Mouse (Mus musculus): ENCODE data around the gene Optc.

Gene Optc

GRCm38 (mm10) chr1:133917456-133918087 is 9.8 kb upstream of the Optc start:
- DNase-seq, result peak; percentile 58

GRCm38 (mm10) chr1:133915723-133916355 is 8.0 kb upstream of the Optc start:
- DNase-seq, result peak; percentile 90

GRCm38 (mm10) chr1:133915115-133915514 is 7.3 kb upstream of the Optc start:
- DNase-seq, result no peak

GRCm38 (mm10) chr1:133913018-133913417 is 5.2 kb upstream of the Optc start:
- no peak for DNase-seq

DNA sequence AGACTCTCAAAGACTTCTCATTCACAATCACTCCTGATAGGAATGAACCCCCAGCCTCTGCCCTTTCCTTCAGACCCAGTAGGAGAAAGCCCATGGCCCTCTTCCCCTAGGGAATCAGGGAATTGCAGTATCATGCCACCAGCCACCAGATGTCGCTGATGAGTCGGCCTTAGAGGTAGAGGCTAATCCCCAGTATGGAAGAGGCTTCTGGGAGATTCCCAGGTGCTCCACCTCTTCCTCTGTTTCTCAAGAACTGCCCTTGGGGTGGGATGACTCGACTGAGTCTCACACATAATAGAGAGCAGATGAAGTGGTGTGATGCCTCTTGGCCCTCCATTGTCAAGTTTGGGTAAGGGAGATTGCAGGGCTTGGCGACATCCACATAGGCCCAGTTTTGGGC is 3.7 kb upstream of the Optc start:
- peak; percentile 84 for DNase-seq

DNA sequence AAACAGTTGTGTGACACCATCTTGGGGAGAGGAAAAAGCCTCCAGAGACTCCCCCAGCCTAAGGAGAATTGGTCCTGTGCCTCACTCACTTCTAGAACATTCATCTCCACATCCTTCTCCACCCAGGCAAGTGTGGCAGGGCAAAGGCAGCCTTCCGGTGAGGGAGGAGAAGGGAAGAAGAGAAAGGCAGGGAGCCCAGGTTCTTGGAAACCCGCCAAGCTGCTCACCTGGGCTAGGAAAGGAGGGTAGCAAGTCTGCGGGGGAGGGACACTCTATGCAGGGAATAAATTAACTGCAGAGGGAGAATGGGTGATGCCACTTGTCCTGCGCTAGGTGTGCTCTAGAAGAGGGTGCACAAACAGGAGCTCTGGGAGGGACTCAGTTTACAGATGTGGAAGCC is 3.2 kb upstream of the Optc start:
- DNase-seq, result no peak

GRCm38 (mm10) chr1:133910108-133910507 is 2.3 kb upstream of the Optc start:
- DNase-seq, result no peak

DNA sequence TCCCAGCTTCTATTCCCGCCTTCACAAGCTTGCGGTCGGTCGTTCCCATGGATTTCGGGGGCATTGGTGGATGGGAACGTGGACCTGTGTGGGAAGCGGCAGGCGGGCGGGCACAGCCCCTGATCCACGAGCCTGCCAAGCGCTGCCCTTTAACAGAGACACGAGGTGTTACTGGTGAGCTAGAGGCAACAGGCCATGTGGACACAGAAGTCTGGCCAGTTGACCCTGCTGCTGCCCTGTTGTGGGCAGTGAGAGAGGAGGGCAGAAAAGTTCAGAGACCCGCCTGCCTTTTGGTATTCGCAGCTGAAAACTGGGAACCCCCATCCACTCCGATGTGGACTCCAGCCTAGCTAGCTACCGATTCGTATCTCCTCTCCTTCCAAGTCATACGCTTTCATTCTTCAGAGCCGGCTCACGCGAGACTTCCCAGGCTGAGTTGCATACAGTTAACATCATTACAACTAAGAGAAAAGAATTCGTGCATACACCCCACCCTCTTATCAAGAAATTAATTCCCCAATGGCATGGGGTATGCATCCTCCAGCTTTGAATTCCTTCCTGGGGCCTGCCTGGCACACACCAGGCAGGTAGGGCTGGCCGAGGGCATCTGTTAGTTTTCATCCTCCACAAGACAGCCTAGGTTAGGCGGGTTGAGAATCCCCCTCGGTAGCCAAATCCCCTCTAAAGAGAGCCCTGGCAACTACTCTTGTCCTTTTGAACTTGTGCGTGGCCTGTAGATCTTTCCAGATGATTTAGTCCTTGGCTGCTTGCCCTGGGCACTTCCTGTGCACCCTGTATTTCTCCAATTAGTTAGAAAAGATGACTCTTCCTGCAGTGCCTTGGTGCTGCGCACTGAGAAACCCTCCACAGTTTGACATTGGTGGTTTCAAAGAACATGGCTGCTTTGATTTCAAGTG is 1.1 kb upstream of the Optc start:
- peak; percentile 51 for DNase-seq

DNA sequence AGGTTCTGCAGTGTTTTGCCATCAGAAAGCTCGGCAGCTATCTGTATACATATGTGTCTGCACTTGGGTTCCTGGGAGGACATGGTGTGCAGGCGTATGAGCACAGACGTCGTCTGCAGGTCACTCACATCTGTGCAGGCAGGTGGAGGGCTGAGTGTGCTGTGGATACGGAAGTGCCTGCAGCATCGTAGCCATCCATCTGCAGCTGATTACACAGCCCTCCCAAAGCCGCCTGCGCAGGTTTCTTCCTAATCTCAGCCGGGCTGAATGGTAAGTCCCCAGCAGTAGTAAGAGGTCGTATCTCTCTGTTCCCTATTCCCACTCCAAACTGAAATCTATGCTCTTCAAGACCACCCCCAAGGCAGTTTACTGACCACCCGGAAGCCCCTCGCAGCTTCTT is 1.4 kb downstream of the Optc start:
- DNase-seq, result no peak

DNA sequence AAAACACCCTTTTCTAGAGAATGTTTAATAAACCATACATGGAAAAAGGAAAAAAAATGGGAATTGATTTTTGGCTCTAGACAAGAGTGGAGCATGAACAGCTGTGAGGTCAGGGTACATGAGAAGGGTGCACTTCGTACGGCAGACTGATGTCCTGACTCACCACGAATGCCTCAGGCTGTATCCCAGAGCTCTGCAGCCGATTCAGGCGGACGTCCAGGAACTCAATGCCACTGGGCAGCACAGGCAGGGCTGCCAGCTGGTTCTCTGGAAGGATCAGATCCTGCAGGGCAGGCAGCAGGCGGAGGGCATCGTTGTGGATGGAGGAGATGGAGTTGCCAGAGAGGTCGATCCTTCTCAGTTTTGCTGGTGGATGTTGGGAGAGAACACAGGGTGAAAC is 7.0 kb downstream of the Optc start:
- no peak for DNase-seq

DNA sequence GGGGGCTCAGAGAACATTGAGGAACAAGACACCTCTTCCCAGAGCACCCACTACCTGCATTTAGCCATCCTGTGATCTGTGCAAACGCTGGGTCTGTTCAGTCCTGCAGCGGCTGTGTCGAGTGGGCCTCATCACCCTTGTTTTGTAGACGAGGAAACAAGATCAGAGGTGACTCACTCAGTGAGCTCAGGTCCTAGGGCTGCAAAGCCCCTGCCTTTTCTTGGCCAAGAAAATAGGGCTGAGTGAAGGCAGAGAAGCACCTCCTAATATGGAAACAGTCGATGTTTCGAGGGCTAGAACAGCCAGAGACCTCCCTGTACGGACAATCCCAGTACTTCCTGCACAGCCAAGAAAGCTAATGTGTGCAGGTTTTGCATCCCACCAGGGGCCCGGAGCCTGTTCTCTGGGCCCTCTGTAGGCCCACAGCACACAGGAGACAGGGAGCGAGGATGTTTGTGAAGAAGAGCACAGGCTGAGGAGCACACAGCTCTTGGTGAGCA is 8.7 kb downstream of the Optc start:
- DNase-seq, result no peak

- no peak for DNase-seq
These were observed 10.5 kb downstream of the Optc start for GRCm38 (mm10) chr1:133897293-133897692.

GRCm38 (mm10) chr1:133891489-133891888 is 16.3 kb downstream of the Optc start:
- peak; percentile 53 for DNase-seq

- DNase-seq, result no peak
These were observed 17.7 kb downstream of the Optc start for GRCm38 (mm10) chr1:133889949-133890598.

- no peak for DNase-seq
These were observed 20.1 kb downstream of the Optc start for GRCm38 (mm10) chr1:133887538-133888250.

DNA sequence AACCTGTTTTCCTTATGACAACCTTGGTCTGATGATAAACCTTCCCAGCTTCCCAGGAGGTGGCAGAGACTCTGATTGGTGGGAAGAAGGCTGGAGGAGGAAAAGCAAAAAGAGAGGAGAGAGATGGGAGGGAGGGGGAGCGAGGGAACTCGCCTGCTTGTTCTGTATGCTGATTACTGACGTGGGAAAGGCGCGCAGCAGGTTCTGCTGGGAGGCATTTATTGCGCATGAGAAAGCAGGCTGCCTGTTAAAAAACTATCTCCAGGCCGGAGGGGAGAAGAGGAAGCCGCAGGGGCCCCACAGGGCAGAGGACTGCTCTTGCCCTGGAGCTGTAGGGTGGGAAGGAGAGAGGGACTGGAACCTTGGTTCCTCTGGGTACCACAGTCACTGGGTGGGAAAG is 20.8 kb downstream of the Optc start:
- no peak for DNase-seq

DNA sequence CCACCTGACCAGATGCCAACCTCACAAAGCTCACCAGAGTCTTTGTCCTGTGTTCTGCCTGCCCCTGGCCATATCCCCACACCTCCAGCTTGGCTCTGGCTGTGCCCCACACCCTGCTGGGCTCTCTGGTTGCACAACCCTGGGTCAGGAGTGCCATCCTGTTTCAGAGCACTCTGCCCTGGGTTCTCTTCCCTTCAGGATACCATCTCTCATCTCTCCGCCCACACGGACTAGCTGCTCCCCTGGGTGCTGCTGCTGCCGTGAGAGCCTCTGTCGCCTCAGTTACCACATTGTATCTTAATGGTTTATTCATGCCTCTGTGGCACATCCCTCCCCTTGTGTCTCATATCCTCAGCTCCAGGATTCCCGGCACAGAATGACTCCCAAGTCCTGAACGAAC is 21.4 kb downstream of the Optc start:
- no peak for DNase-seq

DNA sequence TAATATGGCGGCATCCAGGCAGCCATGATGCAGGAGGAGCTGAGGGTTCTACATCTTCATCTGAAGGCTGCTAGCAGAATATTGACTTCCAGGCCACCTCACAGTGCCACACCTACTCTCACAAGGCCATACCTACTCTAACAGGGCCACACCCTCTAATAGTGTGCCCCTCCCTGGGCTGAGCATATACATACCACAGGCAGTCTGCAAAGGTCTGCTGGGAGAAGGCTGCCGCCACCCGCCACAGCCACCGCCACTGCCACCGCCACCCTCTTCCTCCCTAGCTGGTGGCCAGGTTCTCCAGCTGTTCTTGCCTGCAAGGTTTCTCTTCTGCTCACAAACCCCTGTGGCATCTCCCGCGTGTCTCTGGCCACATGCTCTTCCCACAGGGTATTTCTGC is 22.0 kb downstream of the Optc start:
- no peak for DNase-seq

GRCm38 (mm10) chr1:133884746-133885145 is 23.1 kb downstream of the Optc start:
- DNase-seq, result no peak

- DNase-seq, result no peak
These were observed 23.7 kb downstream of the Optc start for GRCm38 (mm10) chr1:133884090-133884489.

DNA sequence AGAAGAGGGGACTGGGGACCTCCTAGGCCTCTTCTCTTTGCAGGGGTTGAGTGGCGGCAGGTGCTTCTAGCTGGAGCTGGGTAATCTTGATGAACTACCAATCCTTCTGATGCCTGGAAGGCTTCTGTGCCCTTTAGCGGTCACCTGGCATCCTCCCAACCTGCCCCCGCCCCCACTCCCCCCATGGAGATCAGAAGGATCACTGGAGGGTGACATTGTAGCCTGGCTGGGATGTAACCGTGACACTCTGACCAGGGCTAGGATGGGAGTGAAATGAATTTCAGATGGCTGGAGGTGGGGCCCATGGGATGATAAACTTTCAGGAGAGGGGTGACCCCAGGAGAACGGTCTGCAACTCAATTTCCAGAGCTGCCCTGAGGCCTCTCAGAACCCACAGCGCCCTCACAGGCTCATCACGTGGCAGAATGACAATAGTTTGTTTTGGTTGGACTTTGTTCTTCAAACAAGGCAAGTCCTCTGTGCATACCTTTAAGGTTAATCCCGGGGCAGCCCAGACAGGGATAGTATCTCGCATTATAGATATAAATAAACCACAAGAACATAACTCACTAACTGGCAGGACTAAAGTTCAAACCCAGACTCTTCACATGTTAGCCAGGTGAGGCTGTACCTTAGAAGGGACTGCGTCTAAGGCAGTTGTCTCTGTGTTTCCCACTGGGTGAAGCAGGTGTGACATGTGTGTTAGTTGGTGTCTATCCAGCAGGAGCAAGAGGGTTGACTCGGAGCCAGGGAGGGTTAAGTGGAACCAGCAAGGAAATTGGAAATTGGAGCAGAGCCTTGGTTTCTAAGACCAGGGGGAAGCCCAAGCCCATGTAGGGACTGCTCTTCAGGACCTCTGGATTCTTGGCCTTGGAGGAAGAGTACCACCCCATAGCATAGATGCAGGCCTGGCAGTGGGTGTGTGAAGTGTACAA is 25.2 kb downstream of the Optc start:
- no peak for DNase-seq
